8 mouse cellular contexts compared by ENCODE assay signal in genomic region chr5:137600619-137601364, GRCm38 (mm10). TPM values are rescaled to one million over a fixed set of nuclear protein-coding genes. Genes with fewer than 3 reads are reported as not detected.
DNase-seq lines count a peak whose midpoint lies in the region; ATAC-seq lines count a peak whose summit lies in the region.

Mospd3 (minus strand) TSS chr5:137601058.

- no peaks in the 10 kb centered on the region for H3K9me3 ChIP-seq in hindbrain, embryonic 14.5 days (ENCODE audit: control insufficient read depth, low read length)

- H3K9ac ChIP-seq in hindbrain, embryonic 14.5 days: peak within 1 kb of the TSS; percentile 82

- peaks cover 12% of the 10 kb centered on the region; the same call in 1 of the 2 replicates for H3K36me3 ChIP-seq in hindbrain, embryonic 14.5 days (replicated peaks; ENCODE audit: control insufficient read depth, insufficient read depth)

- peak; percentile 100 for DNase-seq in R1 (ENCODE audit: low read depth, low spot score)
- DNase-seq in cerebellum, postnatal 25 days: peak; percentile 96 to 97
- DNase-seq in frontal cortex, postnatal 25 days (ENCODE audit: low spot score in 2 of 2): peak; percentile 81 to 91
- DNase-seq in hindbrain, embryonic 14.5 days (ENCODE audit: low spot score): peak; percentile 94
- peak; percentile 95 for DNase-seq in layer of hippocampus, postnatal 36 days
- peak; percentile 100 for DNase-seq in lung, postnatal 36 days
- peak; percentile 99 for DNase-seq in retina, postnatal 1 day
- peak; percentile 94 to 96 for DNase-seq in urinary bladder, adult 18-20 months (ENCODE audit: low spot score in 2 of 2)

- peak within 1 kb of the TSS; percentile 83 for H3K27ac ChIP-seq in hindbrain, embryonic 14.5 days

- peak within 1 kb of the TSS; percentile 61 for H3K4me3 ChIP-seq in hindbrain, embryonic 14.5 days (replicated peaks; ENCODE audit: low read length)

- peak within 1 kb of the TSS; percentile 83 for H3K4me2 ChIP-seq in hindbrain, embryonic 14.5 days (replicated peaks)

- peaks cover 12% of the 10 kb centered on the region for H3K4me1 ChIP-seq in hindbrain, embryonic 14.5 days (replicated peaks; ENCODE audit: control insufficient read depth, insufficient read depth, low read length)

- H3K27me3 ChIP-seq in hindbrain, embryonic 14.5 days (ENCODE audit: control insufficient read depth, insufficient read depth, low read length): no peaks in the 10 kb centered on the region

- ATAC-seq in hindbrain, embryonic 14.5 days (ENCODE audit: low FRiP score): peak; percentile 95

- under 1% methylated on average over 41 of the region's 41 CpGs for WGBS in hindbrain, embryonic 14.5 days

RNA-seq across cellular contexts. Expression of gene Mospd3, which starts in this region (rescaled TPM):
- 81.7 and 85.4 TPM in 2 replicates for polyA plus RNA-seq in hindbrain, embryonic 14.5 days (2014; fragmentation: Nextera tagmentation; extraction: Ambion mirVana)
- total RNA-seq in layer of hippocampus, postnatal 36 days (2021): 10 to 100 TPM; 26.0 to 27.4 TPM

Comparison
In these comparisons a context has a peak if more than half of its experiments do, and no peak if none do; other contexts are left out.
1. Peak in every context shown above with its lines: DNase-seq, ATAC-seq, H3K4me3 ChIP-seq and H3K27ac ChIP-seq.